Mouse (Mus musculus) heart, embryonic 10.5 days (tissue): ENCODE measurements around the gene Akap1. TPM values are rescaled to one million over a fixed set of nuclear protein-coding genes. Genes with fewer than 3 reads are reported as not detected.

Experiments
- DNase-seq: peaks from one replicate; pipeline ENCODE4 v3.0.0-alpha.2; 2017; ENCODE audit warnings: low spot score
- H3K27ac ChIP-seq: fragments of 300-500 bp; sonication (generic); 2 replicates; pipeline ENCODE4 v1.5.1; 2016; ENCODE audit warnings: mild to moderate bottlenecking
- H3K27me3 ChIP-seq: fragments of 300-500 bp; sonication (generic); 2 replicates; pipeline ENCODE4 v1.6.1; 2016; ENCODE audit warnings: mild to moderate bottlenecking; ENCODE audit not compliant: poor library complexity, insufficient read depth, severe bottlenecking
- H3K36me3 ChIP-seq: fragments of 300-500 bp; sonication (generic); 2 replicates; pipeline ENCODE4 v1.6.1; 2016; ENCODE audit warnings: mild to moderate bottlenecking, moderate library complexity
- H3K4me1 ChIP-seq: fragments of 300-500 bp; sonication (generic); 2 replicates; pipeline ENCODE4 v1.6.1; 2016; ENCODE audit warnings: mild to moderate bottlenecking
- H3K4me3 ChIP-seq: fragments of 300-500 bp; sonication (generic); 2 replicates; pipeline ENCODE4 v1.5.1; 2016; ENCODE audit warnings: mild to moderate bottlenecking, moderate library complexity
- H3K9me3 ChIP-seq: fragments of 300-500 bp; sonication (generic); 2 replicates; pipeline ENCODE4 v1.6.1; 2016; ENCODE audit warnings: mild to moderate bottlenecking, moderate library complexity
- WGBS: fragments of 180-500 bp; shearing (Covaris S2); methylation state at CpG from one replicate; pipeline ENCODE4 v1.1.7; 2016; 5-methylcytosine and 5-hydroxymethylcytosine counted together
- polyA plus RNA-seq: library from polyadenylated mRNA; unstranded; fragments of >200 nt; fragmentation: Nextera tagmentation; extraction: Ambion mirVana; gene quantifications from 2 replicates; pipeline ENCODE4 v1.2.1, GENCODE M21; 2016

Gene Akap1
- polyA plus RNA-seq, 1 experiment from 2014 or later, result 26.6 TPM

- 40% methylated on average over 8 of the region's 8 CpGs for WGBS
- H3K27me3 ChIP-seq, result no peaks in the 10 kb centered on the region
- peak overlapping the region; percentile 86 for H3K27ac ChIP-seq
- H3K36me3 ChIP-seq, result peaks cover 20% of the 10 kb centered on the region
- no peaks in the 10 kb centered on the region for H3K9me3 ChIP-seq
- no peak overlapping the region for H3K4me3 ChIP-seq
- peaks cover 51% of the 10 kb centered on the region for H3K4me1 ChIP-seq
- no peak for DNase-seq
These were observed 15.1 kb downstream of the Akap1 start for GRCm38 (mm10) chr11:88849284-88849683.

DNA sequence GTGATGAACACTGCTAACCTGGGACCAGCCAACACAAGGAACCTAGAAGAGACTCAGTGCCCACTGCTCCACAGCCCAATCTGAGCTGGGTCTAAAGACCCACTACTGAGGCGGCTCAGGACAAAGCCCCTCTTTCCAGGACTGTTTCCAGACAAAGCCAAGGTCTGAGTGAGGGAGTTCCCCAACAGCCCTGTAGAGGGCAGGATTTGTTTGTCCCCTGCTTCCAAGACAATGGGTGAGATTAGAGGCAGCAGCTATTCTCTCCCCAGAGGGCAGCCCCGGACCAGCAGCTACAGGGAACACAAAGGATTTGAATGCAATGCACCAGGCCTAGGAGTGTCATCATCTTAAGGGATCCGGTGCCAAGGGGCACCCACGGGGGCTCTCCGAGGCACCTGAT is 15.8 kb downstream of the Akap1 start:
- peak; percentile 90 for DNase-seq
- no peaks in the 10 kb centered on the region for H3K9me3 ChIP-seq
- H3K27ac ChIP-seq, result peak overlapping the region; percentile 86
- peaks cover 58% of the 10 kb centered on the region for H3K4me1 ChIP-seq
- no peak overlapping the region for H3K4me3 ChIP-seq
- WGBS, result 37% methylated on average over 5 of the region's 5 CpGs
- no peaks in the 10 kb centered on the region for H3K27me3 ChIP-seq
- peaks cover 27% of the 10 kb centered on the region for H3K36me3 ChIP-seq

- Histone ChIP-seq H3K36me3 (peaks cover 32% of the 10 kb centered on the region), H3K27me3 (no peaks in the 10 kb centered on the region), H3K27ac (peak overlapping the region; percentile 23; the same call in 1 of the 2 replicates), H3K4me3 (no peak overlapping the region), H3K9me3 (no peaks in the 10 kb centered on the region), H3K4me1 (peaks cover 61% of the 10 kb centered on the region)
- DNase-seq, result no peak
- WGBS, result 82% methylated on average over 8 of the region's 8 CpGs
These were observed 16.9 kb downstream of the Akap1 start for GRCm38 (mm10) chr11:88847281-88848006.

GRCm38 (mm10) chr11:88844384-88844783 is 20.0 kb downstream of the Akap1 start:
- no peak for DNase-seq
- WGBS, result 54% methylated on average over 5 of the region's 5 CpGs
- no peak overlapping the region for H3K4me3 ChIP-seq
- H3K4me1 ChIP-seq, result peaks cover 66% of the 10 kb centered on the region
- no peaks in the 10 kb centered on the region for H3K27me3 ChIP-seq
- H3K27ac ChIP-seq, result 0 out of 2 replicates have a peak overlapping the region, but pooled peaks have one; percentile 24
- H3K36me3 ChIP-seq, result peaks cover 41% of the 10 kb centered on the region
- no peaks in the 10 kb centered on the region for H3K9me3 ChIP-seq

DNA sequence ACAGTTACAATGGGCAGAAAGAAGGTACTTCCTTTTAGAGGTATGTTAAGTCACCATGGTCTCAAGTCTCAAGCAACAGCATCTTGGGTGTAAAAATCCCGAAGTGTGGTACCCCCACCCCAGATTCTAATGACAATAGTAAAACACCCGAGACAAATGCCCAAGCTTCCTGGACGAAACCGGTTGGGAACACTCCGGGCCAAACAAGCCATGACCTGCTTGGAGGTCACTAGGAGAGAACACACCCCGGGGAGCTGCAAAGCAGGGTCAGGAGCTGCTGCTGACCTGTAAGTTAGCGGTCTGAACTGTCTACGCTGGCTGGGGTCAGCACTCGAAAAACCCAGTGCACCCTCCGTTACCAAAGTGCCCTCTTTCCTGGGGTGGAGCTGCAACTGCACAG is 21.1 kb downstream of the Akap1 start:
- 89% methylated on average over 10 of the region's 10 CpGs for WGBS
- no peaks in the 10 kb centered on the region for H3K9me3 ChIP-seq
- H3K4me1 ChIP-seq, result peaks cover 62% of the 10 kb centered on the region
- no peak for DNase-seq
- H3K27me3 ChIP-seq, result no peaks in the 10 kb centered on the region
- H3K4me3 ChIP-seq, result no peak overlapping the region
- peaks cover 52% of the 10 kb centered on the region for H3K36me3 ChIP-seq
- H3K27ac ChIP-seq, result no peak overlapping the region

GRCm38 (mm10) chr11:88842315-88842975 is 21.9 kb downstream of the Akap1 start:
- WGBS, result 91% methylated on average over 13 of the region's 13 CpGs
- H3K36me3 ChIP-seq, result peaks cover 61% of the 10 kb centered on the region
- no peak overlapping the region for H3K4me3 ChIP-seq
- H3K4me1 ChIP-seq, result peaks cover 60% of the 10 kb centered on the region
- DNase-seq, result no peak
- no peaks in the 10 kb centered on the region for H3K9me3 ChIP-seq
- no peaks in the 10 kb centered on the region for H3K27me3 ChIP-seq
- H3K27ac ChIP-seq, result peak overlapping the region; percentile 17; the same call in 1 of the 2 replicates

- 29% methylated on average over 6 of the region's 6 CpGs for WGBS
- H3K4me1 ChIP-seq, result peaks cover 64% of the 10 kb centered on the region
- DNase-seq, result no peak
- 0 out of 2 replicates have a peak overlapping the region, but pooled peaks have one; percentile 24 for H3K4me3 ChIP-seq
- H3K9me3 ChIP-seq, result no peaks in the 10 kb centered on the region
- no peaks in the 10 kb centered on the region for H3K27me3 ChIP-seq
- H3K27ac ChIP-seq, result peak overlapping the region; percentile 85
- H3K36me3 ChIP-seq, result peaks cover 71% of the 10 kb centered on the region
These were observed 23.0 kb downstream of the Akap1 start for GRCm38 (mm10) chr11:88841406-88841805.

DNA sequence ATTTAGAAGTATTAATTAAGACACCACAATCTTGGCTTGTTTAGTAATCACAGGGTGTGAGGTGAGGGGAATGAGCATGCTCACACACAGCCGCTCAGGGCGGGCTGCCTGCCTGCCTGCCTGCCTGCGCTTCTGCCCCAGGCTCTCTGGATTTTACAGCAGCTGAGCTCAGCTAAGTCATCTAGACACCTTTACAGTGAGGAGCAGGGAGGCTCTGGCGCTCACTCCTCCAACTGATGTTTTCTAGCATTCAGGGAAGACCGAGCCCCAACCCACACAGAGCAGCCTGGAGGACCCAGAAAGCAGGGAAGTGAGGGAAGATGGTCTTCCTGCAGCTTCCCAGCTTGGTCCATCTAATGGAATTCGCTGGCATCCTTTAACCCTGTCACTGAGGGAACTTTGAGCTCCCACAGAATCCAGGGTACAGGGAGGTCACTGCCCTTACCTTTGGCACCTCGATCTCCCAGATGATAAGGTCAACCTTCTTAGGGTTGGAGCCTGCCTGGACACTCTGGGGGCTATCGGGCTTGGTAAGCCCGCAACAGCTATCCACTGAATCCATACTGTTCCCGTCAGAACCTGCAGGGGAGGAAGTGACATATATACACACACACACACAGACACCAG is 23.5 kb downstream of the Akap1 start:
- WGBS, result 58% methylated on average over 10 of the region's 10 CpGs
- Histone ChIP-seq H3K27me3 (no peaks in the 10 kb centered on the region), H3K4me3 (0 out of 2 replicates have a peak overlapping the region, but pooled peaks have one; percentile 24), H3K36me3 (peaks cover 71% of the 10 kb centered on the region), H3K4me1 (peaks cover 63% of the 10 kb centered on the region), H3K9me3 (no peaks in the 10 kb centered on the region), H3K27ac (peak overlapping the region; percentile 85)
- no peak for DNase-seq

DNA sequence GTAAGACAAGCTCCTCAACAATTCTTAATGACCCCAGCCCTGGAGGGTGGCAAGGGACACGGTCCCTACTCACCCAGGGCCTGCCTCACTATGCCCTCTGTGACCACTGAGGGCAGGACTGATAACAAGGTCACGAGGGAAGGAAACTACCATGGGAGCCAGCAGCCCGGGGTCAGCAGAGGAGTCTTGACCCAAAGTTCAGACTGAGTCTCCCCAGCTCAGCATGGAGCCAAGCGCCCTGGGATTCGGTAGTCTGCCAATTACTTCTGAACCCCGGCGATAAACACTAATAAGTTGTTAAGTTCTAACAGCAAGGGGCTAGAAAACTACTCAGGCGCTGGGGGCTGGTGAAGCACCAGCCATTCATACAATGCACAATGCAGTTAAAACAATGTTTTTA is 24.1 kb downstream of the Akap1 start:
- H3K4me1 ChIP-seq, result peaks cover 63% of the 10 kb centered on the region
- peak overlapping the region; percentile 85; the same call in 1 of the 2 replicates for H3K27ac ChIP-seq
- WGBS, result 73% methylated on average over 8 of the region's 8 CpGs
- H3K9me3 ChIP-seq, result no peaks in the 10 kb centered on the region
- H3K4me3 ChIP-seq, result 0 out of 2 replicates have a peak overlapping the region, but pooled peaks have one; percentile 24
- DNase-seq, result no peak
- peaks cover 69% of the 10 kb centered on the region for H3K36me3 ChIP-seq
- no peaks in the 10 kb centered on the region for H3K27me3 ChIP-seq

DNA sequence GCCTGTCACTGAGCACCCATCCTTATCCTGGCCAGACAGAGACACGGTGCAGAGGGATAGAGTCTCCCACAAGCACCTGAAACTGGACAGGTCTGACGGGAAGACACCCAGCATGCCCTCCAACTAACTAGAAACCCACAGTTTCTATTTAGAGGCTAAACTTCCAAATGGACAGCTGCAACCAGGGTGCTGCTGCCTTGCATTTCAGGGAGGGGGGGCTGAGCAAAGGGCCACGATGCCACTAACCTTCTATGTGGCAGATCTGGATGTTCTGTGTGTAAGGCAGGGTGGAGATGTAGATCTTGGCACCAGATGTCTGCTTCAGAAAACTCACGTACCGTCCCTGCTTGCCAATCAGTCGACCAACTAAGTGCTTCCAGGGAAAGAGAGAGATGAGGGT is 25.0 kb downstream of the Akap1 start:
- Histone ChIP-seq H3K27me3 (no peaks in the 10 kb centered on the region), H3K36me3 (peaks cover 69% of the 10 kb centered on the region), H3K4me1 (peaks cover 58% of the 10 kb centered on the region), H3K4me3 (no peak overlapping the region), H3K27ac (no peak overlapping the region; the same call in 1 of the 2 replicates), H3K9me3 (no peaks in the 10 kb centered on the region)
- WGBS, result 82% methylated on average over 6 of the region's 6 CpGs
- no peak for DNase-seq

- no peaks in the 10 kb centered on the region for H3K27me3 ChIP-seq
- H3K9me3 ChIP-seq, result no peaks in the 10 kb centered on the region
- H3K27ac ChIP-seq, result no peak overlapping the region
- DNase-seq, result no peak
- 90% methylated on average over 13 of the region's 13 CpGs for WGBS
- peaks cover 69% of the 10 kb centered on the region for H3K36me3 ChIP-seq
- H3K4me1 ChIP-seq, result peaks cover 51% of the 10 kb centered on the region
- H3K4me3 ChIP-seq, result no peak overlapping the region
These were observed 25.8 kb downstream of the Akap1 start for GRCm38 (mm10) chr11:88838630-88839029.

DNA sequence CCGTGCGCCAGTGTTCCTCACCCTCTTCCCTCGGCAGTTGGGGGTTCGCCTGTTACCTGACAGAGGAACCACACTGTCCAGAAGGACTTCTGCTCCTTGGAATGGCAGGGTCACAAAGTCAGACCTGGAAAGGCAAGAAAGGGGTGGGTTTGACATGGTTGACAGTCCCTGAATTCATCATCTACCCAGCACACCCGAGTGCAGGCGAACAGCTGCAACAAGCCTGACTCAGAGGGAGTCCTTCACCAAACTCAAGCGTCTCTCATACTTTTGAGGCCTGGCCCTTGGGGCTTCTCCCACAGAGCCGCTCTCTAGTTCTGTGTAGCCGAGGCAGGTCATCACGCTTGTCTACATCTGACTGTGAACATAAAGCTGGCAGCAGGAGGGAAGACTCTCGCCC is 29.8 kb downstream of the Akap1 start:
- Histone ChIP-seq H3K27me3 (no peaks in the 10 kb centered on the region), H3K4me1 (peaks cover 22% of the 10 kb centered on the region), H3K4me3 (no peak overlapping the region), H3K36me3 (peaks cover 96% of the 10 kb centered on the region), H3K9me3 (no peaks in the 10 kb centered on the region), H3K27ac (no peak overlapping the region)
- WGBS, result 90% methylated on average over 11 of the region's 11 CpGs
- no peak for DNase-seq

- Histone ChIP-seq H3K9me3 (no peaks in the 10 kb centered on the region), H3K4me3 (no peak overlapping the region), H3K27ac (no peak overlapping the region), H3K36me3 (peaks cover 93% of the 10 kb centered on the region), H3K4me1 (peaks cover 18% of the 10 kb centered on the region; the same call in 1 of the 2 replicates), H3K27me3 (no peaks in the 10 kb centered on the region)
- no peak for DNase-seq
- WGBS, result 88% methylated on average over 14 of the region's 14 CpGs
These were observed 30.3 kb downstream of the Akap1 start for GRCm38 (mm10) chr11:88834134-88834533.
